ENCODE assay signal across 16 mouse cellular contexts in the genomic region with DNA sequence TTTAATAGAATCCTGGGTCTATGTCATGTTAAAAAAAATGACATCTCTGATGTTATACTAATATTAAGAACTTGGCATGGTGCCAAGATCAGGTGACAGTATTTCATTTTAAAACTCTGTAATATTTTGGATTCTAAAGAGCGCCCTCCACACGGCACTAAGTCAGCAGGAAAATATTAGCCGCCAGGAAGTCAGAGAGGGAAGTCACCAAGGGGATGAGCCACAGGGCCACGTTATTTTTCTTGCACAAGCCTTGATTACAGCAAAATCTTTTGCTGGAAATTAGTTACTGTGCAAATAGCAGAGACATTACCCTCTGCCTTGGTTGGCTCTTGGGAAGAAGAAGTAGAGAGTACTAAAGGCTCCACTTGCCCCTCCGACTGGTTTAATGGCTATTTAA. TPM values are rescaled to one million over a fixed set of nuclear protein-coding genes. Genes with fewer than 3 reads are reported as not detected.
DNase-seq lines count a peak whose midpoint lies in the region; ATAC-seq lines count a peak whose summit lies in the region.
"Had no signal": no experiment of that assay in that cellular context is flagged by ENCODE, and none has a peak within 500 bp of the region (broad histone marks: within the 10 kb centered on the region; RNA-seq: fewer than 3 reads in every experiment).

No protein-coding gene starts in this region.

- ATAC-seq in common myeloid progenitor, adult 5-6 weeks (replicated peaks; ENCODE audit: low read depth, poor library complexity, severe bottlenecking) = peak; percentile 37
- peak; percentile 81 for ATAC-seq in megakaryocyte, adult 5-6 weeks (ENCODE audit: poor library complexity, severe bottlenecking)
- ATAC-seq in erythroid progenitor cell, adult 5-6 weeks (replicated peaks; ENCODE audit: low FRiP score, poor library complexity, severe bottlenecking) = no peak
- ATAC-seq: CD4-positive, CD25-positive, alpha-beta regulatory T cell, adult 4 months; forebrain, embryonic 13.5 days; forebrain, postnatal 0 days had no signal

- peak; percentile 30 for DNase-seq in lung, postnatal 25 days (ENCODE audit: low spot score)
- DNase-seq in lung, postnatal 4 days = no peak
- no peak for DNase-seq in urinary bladder, postnatal 10 days (ENCODE audit: low spot score)
- DNase-seq: adrenal gland, adult 8-10 months; adrenal gland, postnatal 36 days; B cell, adult 2 months; cerebellum, adult 11 months; cerebellum, adult 8-10 months; gastrocnemius, postnatal 14 days; heart, postnatal 10 days had no signal

RNA-seq across cellular contexts. Expression of a gene that starts 30.5 kb away (rescaled TPM):
- total RNA-seq in common myeloid progenitor, adult 5-6 weeks (2017) = 3.1 and 4.0 TPM in 2 replicates
- 12.3 and 12.5 TPM in 2 replicates for total RNA-seq in megakaryocyte, adult 5-6 weeks (2015)
- 7.6 and 10.9 TPM in 2 replicates for total RNA-seq in megakaryocyte, adult 5-6 weeks (2017)
- total RNA-seq in erythroid progenitor cell, adult 5-6 weeks (2015; ENCODE audit: low replicate concordance) = 13.4 and 14.1 TPM in 2 replicates
- total RNA-seq in erythroid progenitor cell, adult 5-6 weeks (2017; ENCODE audit: low replicate concordance) = 6.8 and 9.2 TPM in 2 replicates
